Mouse (Mus musculus) liver, embryonic 14.5 days (tissue): ENCODE data around the gene Dhrs1.

Source experiments
- CTCF ChIP-seq: IDR thresholded peaks from 2 replicates; pipeline ENCODE4 v1.5.1; 2016; ENCODE audit warnings: antibody characterized with exemption, low read depth, control low read depth
- EP300 ChIP-seq: IDR thresholded peaks from 2 replicates; pipeline ENCODE4 v1.6.1; 2016; ENCODE audit warnings: antibody characterized with exemption, low read depth

DNA sequence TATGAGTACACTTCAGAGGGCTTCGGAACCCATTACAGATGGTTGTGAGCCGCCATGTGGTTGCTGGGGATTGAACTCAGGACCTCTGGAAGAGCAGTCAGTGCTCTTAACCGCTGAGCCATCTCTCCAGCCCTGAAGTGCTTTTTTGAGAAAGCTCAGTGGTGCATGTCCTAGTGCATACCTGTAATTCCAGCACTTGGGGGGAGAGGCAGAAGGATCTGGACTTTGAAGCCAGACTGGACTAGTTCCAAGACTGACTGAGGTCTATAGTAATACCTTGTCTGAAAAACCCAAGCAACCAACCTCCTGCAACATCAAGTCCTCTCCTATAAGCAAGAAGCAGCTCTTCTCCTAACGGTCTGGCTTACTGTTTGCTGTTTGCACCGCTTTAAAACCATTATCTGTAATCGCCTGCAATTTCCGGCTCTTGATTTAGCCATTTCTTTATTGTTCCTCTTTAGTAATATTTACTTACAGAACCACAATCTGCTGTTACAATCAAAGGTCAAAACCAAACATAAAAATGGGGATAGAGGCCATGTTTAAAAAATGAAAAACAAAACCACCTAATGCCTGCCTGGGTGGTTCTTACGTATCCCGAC is 8.3 kb downstream of the Dhrs1 start:
- TF ChIP-seq CTCF (no peak), EP300 (no peak)
